ENCODE assay signal across 8 mouse cellular contexts in the genomic region with DNA sequence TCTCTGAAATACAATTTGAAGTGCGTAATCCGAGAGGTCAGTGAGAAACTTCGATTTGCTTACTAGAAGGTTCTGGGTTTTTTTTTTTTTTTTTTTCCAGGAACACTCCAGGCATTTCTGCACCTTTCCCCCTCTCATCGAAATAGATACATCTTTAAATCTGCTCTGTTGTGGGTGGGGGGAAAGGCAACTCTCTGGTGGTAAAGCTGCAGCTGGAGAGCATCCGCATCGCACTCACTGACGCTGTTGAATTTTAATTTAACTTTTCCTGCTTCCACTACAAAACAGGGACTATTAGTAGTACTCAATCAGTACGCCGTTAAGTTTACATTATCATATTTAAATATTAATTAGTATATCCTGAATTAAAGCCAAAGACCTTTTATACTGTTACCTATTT. TPM values are rescaled to one million over a fixed set of nuclear protein-coding genes. Genes with fewer than 3 reads are reported as not detected.
A peak's percentile ranks its signal among the peaks of the same experiment; 100 is the strongest.
DNase-seq lines count a peak whose midpoint lies in the region; ATAC-seq and TF ChIP-seq lines count a peak whose summit lies in the region.

No protein-coding gene starts in this region.

- peaks cover 10% of the 10 kb centered on the region for H3K4me1 ChIP-seq in testis, adult 2 months (ENCODE audit: control insufficient read depth, insufficient read depth, low read length)
- 0 out of 2 replicates have a peak, but pooled peaks cover 7% of the 10 kb centered on the region for H3K4me1 ChIP-seq in limb, embryonic 14.5 days (ENCODE audit: control insufficient read depth, insufficient read depth, low read length)
- 0 out of 2 replicates have a peak, but pooled peaks cover 3% of the 10 kb centered on the region for H3K4me1 ChIP-seq in stomach, embryonic 15.5 days

- H3K4me3 ChIP-seq in gastrocnemius, adult 2 months: peak overlapping the region; percentile 76
- H3K4me3 ChIP-seq in testis, adult 2 months (ENCODE audit: control insufficient read depth, low read depth, low read length): peak overlapping the region; percentile 99
- H3K4me3 ChIP-seq in limb, embryonic 14.5 days (replicated peaks; ENCODE audit: low read length): peak overlapping the region; percentile 58
- H3K4me3 ChIP-seq in stomach, embryonic 15.5 days (replicated peaks): peak overlapping the region; percentile 65

- peaks cover 1% of the 10 kb centered on the region; the same call in 1 of the 2 replicates for H3K36me3 ChIP-seq in testis, adult 2 months (ENCODE audit: control insufficient read depth, insufficient read depth, low read length)
- 0 out of 2 replicates have a peak, but pooled peaks cover 2% of the 10 kb centered on the region for H3K36me3 ChIP-seq in limb, embryonic 14.5 days (ENCODE audit: control insufficient read depth, insufficient read depth, low read length)
- no peaks in the 10 kb centered on the region for H3K36me3 ChIP-seq in stomach, embryonic 15.5 days

- 3% methylated on average over 9 of the region's 9 CpGs for WGBS in limb, embryonic 14.5 days
- 2% methylated on average over 9 of the region's 9 CpGs for WGBS in stomach, embryonic 15.5 days

- no peak for TF ChIP-seq CTCF in gastrocnemius, adult 2 months (IDR thresholded peaks at IDR 0.05)
- TF ChIP-seq CTCF in testis, adult 2 months (IDR thresholded peaks at IDR 0.05; ENCODE audit: control insufficient read depth, insufficient read depth, insufficient replicate concordance, low read depth, low read length): no peak

- no peak overlapping the region for H3K27ac ChIP-seq in gastrocnemius, adult 2 months
- peak overlapping the region; percentile 98 for H3K27ac ChIP-seq in testis, adult 2 months (ENCODE audit: control insufficient read depth, insufficient read depth, low read depth, low read length)
- H3K27ac ChIP-seq in limb, embryonic 14.5 days (replicated peaks; ENCODE audit: low read depth, low read length): 0 out of 2 replicates have a peak overlapping the region, but pooled peaks have one; percentile 39
- H3K27ac ChIP-seq in stomach, embryonic 15.5 days: no peak overlapping the region

- DNase-seq in gastrocnemius, adult 2 months: no peak
- DNase-seq in gastrocnemius, postnatal 25 days: no peak
- DNase-seq in testis, postnatal 14 days (ENCODE audit: low spot score): no peak
- no peak for DNase-seq in limb, embryonic 14.5 days (ENCODE audit: low spot score)
- no peak for DNase-seq in adrenal gland, postnatal 36 days

- no peaks in the 10 kb centered on the region for H3K9me3 ChIP-seq in limb, embryonic 14.5 days (ENCODE audit: control insufficient read depth, low read length)
- H3K9me3 ChIP-seq in stomach, embryonic 15.5 days: no peaks in the 10 kb centered on the region

- H3K27me3 ChIP-seq in testis, adult 2 months (ENCODE audit: control insufficient read depth, insufficient read depth, low read length): no peaks in the 10 kb centered on the region
- H3K27me3 ChIP-seq in limb, embryonic 14.5 days (ENCODE audit: control insufficient read depth, insufficient read depth, low read length): no peaks in the 10 kb centered on the region
- no peaks in the 10 kb centered on the region for H3K27me3 ChIP-seq in stomach, embryonic 15.5 days (replicated peaks)

- intact Hi-C loops in gastrocnemius, adult 2 months (cut with DNase I): no loop called here

- ATAC-seq in limb, embryonic 14.5 days (ENCODE audit: low FRiP score, low read depth): 0 out of 2 replicates have a peak, but pooled peaks have one; percentile 1
- no peak for ATAC-seq in stomach, embryonic 15.5 days (ENCODE audit: insufficient read depth, low FRiP score, low read depth)
- ATAC-seq in megakaryocyte-erythroid progenitor cell, adult 5-6 weeks (replicated peaks; ENCODE audit: low FRiP score, low TSS enrichment, poor library complexity, severe bottlenecking): no peak

- TF ChIP-seq POLR2A in testis, adult 2 months (IDR thresholded peaks at IDR 0.05; ENCODE audit: control insufficient read depth, low read depth, low read length): no peak
- no peak for TF ChIP-seq POLR2A in limb, embryonic 14.5 days (IDR thresholded peaks at IDR 0.05; ENCODE audit: borderline replicate concordance, extremely low read depth, insufficient read depth, insufficient read length)

- peak overlapping the region; percentile 78 for H3K4me2 ChIP-seq in limb, embryonic 14.5 days (replicated peaks; ENCODE audit: low read depth, low read length, severe bottlenecking)
- H3K4me2 ChIP-seq in stomach, embryonic 15.5 days: peak overlapping the region; percentile 90

- peak overlapping the region; percentile 61 for H3K9ac ChIP-seq in limb, embryonic 14.5 days (ENCODE audit: low read depth, low read length, severe bottlenecking)
- no peak overlapping the region for H3K9ac ChIP-seq in stomach, embryonic 15.5 days

RNA-seq across cellular contexts. Expression of a gene that starts 0.9 kb away (rescaled TPM):
- under 1 TPM; 0.08 TPM for total RNA-seq in gastrocnemius, adult 2 months (2021)
- under 1 TPM; 0.10 to 0.21 TPM for total RNA-seq in gastrocnemius, postnatal 25 days (2021)
- 74.4 and 92.1 TPM in 2 replicates for polyA plus RNA-seq in testis, adult 2 months (2012; rRNA removed)
- polyA plus RNA-seq in limb, embryonic 14.5 days (2012; rRNA removed): 6.9 and 15.4 TPM in 2 replicates
- 22.5 and 23.1 TPM in 2 replicates for polyA plus RNA-seq in limb, embryonic 14.5 days (2014; fragmentation: Nextera tagmentation; extraction: Ambion mirVana)
- polyA plus RNA-seq in stomach, embryonic 15.5 days (2015; fragmentation: Nextera tagmentation; extraction: Ambion mirVana): 23.1 and 31.0 TPM in 2 replicates
- 1 to 10 TPM; 2.7 to 4.0 TPM for total RNA-seq in adrenal gland, postnatal 36 days (2021)
- total RNA-seq in megakaryocyte-erythroid progenitor cell, adult 5-6 weeks (2014; fragmentation: Nextera tagmentation): 201 and 223 TPM in 2 replicates
- total RNA-seq in megakaryocyte-erythroid progenitor cell, adult 5-6 weeks (2017): 410 and 555 TPM in 2 replicates

RNA-seq across cellular contexts. Expression of a gene that starts 53.3 kb away (rescaled TPM):
- 1 to 10 TPM; 1.8 TPM for total RNA-seq in gastrocnemius, adult 2 months (2021)
- 1 to 10 TPM; 1.2 to 1.9 TPM for total RNA-seq in gastrocnemius, postnatal 25 days (2021)
- polyA plus RNA-seq in testis, adult 2 months (2012; rRNA removed): 29.3 and 38.0 TPM in 2 replicates
- 15.6 and 26.0 TPM in 2 replicates for polyA plus RNA-seq in limb, embryonic 14.5 days (2012; rRNA removed)
- 24.0 and 26.5 TPM in 2 replicates for polyA plus RNA-seq in limb, embryonic 14.5 days (2014; fragmentation: Nextera tagmentation; extraction: Ambion mirVana)
- 23.3 and 25.0 TPM in 2 replicates for polyA plus RNA-seq in stomach, embryonic 15.5 days (2015; fragmentation: Nextera tagmentation; extraction: Ambion mirVana)
- 1 to 10 TPM; 4.0 to 4.7 TPM for total RNA-seq in adrenal gland, postnatal 36 days (2021)
- 27.9 and 34.0 TPM in 2 replicates for total RNA-seq in megakaryocyte-erythroid progenitor cell, adult 5-6 weeks (2014; fragmentation: Nextera tagmentation)
- 30.5 and 52.0 TPM in 2 replicates for total RNA-seq in megakaryocyte-erythroid progenitor cell, adult 5-6 weeks (2017)

Comparison
In these comparisons a context has a peak if more than half of its experiments do, and no peak if none do; other contexts are left out.
1. H3K27ac ChIP-seq: peak in testis, adult 2 months (single experiment) and limb, embryonic 14.5 days (single experiment); none in gastrocnemius, adult 2 months (single experiment) and stomach, embryonic 15.5 days (single experiment).
2. RNA of a gene that starts 0.9 kb away (total RNA-seq): 201 to 555 TPM in megakaryocyte-erythroid progenitor cell, adult 5-6 weeks; 2.7 to 4.0 TPM in adrenal gland, postnatal 36 days, 0.10 to 0.21 TPM in gastrocnemius, postnatal 25 days and 0.08 TPM in gastrocnemius, adult 2 months; every median in the first group is over 10 times any median in the second.
3. RNA of a gene that starts 53.3 kb away (total RNA-seq): 27.9 to 52.0 TPM in megakaryocyte-erythroid progenitor cell, adult 5-6 weeks; 4.0 to 4.7 TPM in adrenal gland, postnatal 36 days, 1.2 to 1.9 TPM in gastrocnemius, postnatal 25 days and 1.8 TPM in gastrocnemius, adult 2 months; every median in the first group is over 4 times any median in the second.
4. Peak in every context shown above with its lines, with median percentiles within 50 percentile points of each other: H3K4me3 ChIP-seq.